Mouse (Mus musculus): ENCODE results near the gene Spata5.
"Not testable (repeated sequence)": the region's sequence is repeated elsewhere in the genome, so short reads cannot be mapped to it uniquely, and the experiment has no call there.

The Spata5 gene

DNA sequence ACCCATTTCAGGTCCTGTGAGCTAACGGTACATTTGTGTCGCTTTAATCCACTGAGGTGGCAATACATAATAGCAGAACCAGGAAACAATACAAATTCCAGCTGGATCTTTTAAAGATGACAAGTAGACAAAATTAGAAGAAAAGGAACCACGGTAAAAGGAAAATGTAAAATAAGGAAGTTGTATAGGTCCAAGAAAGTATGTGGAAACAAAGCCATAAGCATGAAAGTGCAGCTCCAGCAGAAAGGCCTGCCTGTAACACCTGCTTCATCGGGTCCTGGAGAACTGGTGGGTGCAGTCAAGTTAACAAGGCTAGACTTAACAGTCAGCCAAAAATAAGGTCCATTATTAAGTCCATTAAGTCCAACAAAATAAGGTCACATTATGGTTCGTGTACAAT, 164.9 kb downstream of the Spata5 start:
- DNase-seq = no peak

- no peak for DNase-seq
Observed at GRCm38 (mm10) chr3:37585967-37586730, 166.5 kb downstream of the Spata5 start.

DNA sequence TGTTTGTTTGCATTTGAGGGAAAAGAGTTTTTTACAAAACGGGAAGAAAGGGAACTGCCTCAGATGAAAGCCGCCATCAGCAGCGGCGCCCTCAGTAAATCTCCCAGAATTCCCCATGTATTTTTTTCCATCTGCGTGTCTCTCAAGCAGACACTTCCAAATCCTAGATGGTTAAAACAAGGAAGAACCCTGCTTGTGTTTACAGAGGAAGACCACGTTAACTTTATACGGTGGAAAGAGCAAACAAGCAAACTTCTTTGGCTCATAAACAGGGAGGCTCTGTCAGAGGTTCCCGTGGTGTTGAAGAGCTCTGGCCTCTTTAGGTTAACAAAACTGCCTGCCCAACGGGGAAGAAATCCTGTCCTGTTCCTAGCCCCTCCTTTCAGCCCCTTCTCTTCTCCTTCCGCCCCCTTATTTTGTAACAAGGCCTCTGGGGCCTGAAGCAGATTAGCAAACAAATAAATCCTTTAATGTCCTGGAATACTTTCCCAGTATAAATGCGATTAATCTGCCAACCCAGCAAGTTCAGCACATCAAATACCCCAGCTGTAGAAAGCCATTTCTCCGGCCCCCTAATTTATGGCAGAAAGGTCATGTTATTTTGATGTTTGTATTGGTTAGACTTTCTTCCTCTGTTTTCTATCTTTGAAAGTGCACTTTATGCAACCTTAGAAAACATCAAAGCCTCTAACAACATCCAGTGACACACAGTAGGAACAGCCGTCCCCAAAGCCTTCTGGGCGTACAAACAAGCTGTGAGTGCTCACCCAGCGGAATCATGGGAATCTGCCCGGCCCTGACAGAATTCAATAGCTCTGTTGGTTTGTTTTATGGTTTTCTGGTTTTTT, 167.3 kb downstream of the Spata5 start:
- no peak for DNase-seq

DNA sequence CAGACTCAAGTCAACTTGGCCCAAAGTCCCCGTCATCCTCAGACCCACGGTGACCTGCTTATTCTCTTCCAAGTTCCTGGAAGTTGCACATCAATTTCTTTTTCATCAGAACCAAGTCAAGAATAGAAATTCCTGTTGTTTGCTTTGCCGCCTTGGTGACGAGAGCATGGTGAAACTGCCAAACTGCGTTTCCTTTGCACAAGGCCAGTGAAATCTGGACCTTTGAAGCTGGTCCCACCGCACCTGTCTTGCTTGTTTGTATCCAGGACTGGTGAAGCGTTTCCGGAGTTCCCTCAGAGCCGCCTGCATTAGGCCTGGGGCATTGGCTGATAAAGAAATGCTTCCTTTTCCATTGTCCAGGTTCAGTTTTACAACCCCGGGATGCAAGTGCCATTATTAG, 176.0 kb downstream of the Spata5 start:
- no peak for DNase-seq

DNA sequence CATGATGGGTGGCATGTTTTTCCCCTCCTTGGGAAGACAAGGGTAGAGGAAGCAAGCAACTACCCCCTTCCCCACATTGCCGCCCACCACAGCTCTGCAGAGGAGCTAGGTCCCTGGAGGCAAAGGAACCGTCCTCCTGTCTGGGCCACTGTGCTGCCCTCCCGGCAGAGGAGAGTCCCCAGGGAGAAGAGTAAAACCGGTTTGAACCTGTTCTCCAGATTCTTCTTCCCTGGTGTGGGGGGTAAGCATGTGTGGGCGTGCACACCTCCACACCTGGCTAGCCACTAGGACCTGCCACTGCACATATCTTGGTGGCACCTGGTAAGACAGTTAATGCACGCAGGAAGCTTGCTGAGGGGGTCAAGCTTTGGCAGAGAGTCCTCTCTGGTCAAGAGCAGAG, 176.8 kb downstream of the Spata5 start:
- DNase-seq = no peak

DNA sequence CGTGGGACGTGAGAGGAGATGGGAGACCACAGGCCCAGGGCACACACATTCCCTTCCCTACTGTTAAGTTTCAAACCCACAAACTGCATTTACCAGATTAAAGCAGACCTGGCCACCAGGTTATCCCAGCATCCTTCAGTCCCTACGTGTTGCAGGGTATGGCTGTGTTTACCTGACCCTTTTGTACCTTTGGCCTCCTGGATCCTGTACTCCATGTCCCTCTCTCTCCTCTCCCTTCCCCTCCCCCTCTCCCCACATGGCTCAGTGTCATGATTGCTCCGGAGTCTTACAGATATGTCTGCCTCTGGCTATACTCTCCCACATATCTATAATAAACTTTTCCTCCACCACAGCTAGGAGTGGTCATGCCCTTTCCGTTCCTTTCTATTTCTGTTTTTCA, 177.5 kb downstream of the Spata5 start:
- no peak for DNase-seq

GRCm38 (mm10) chr3:37599641-37600040, 179.9 kb downstream of the Spata5 start:
- DNase-seq = not testable (repeated sequence)

- DNase-seq = no peak
Observed at GRCm38 (mm10) chr3:37602356-37602755, 182.7 kb downstream of the Spata5 start.

- DNase-seq = no peak
Observed at GRCm38 (mm10) chr3:37602890-37603289, 183.2 kb downstream of the Spata5 start.

DNA sequence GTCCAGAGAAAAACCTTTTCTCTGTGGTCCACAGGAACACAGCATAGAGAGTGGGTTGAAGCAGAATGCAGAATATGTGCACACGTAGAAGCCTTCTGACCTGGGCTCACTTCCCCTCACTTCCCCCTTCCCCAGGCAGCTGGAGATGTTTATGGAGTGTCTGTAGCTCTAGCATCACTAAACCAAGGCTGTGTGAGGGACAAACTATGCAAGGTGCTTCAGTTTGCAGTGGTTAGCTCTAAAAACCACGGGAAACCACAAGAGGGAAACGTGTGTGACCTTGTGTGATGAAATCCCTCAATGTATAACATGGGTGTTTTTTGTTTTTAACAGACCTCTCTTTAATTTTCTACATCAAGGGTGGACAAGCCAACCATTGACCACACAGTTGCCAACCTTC, 183.8 kb downstream of the Spata5 start:
- no peak for DNase-seq

GRCm38 (mm10) chr3:37604976-37605875, 185.5 kb downstream of the Spata5 start:
- DNase-seq = no peak

GRCm38 (mm10) chr3:37605876-37606238, 186.2 kb downstream of the Spata5 start:
- DNase-seq = peak; percentile 7

- peak; percentile 31 for DNase-seq
Observed at GRCm38 (mm10) chr3:37608926-37609325, 189.2 kb downstream of the Spata5 start.

GRCm38 (mm10) chr3:37610670-37611069, 191.0 kb downstream of the Spata5 start:
- no peak for DNase-seq

- peak; percentile 7 for DNase-seq
Observed at GRCm38 (mm10) chr3:37613722-37614121, 194.0 kb downstream of the Spata5 start.

- DNase-seq = no peak
Observed at GRCm38 (mm10) chr3:37614878-37615650, 195.4 kb downstream of the Spata5 start.

- no peak for DNase-seq
Observed at GRCm38 (mm10) chr3:37616586-37617547, 197.2 kb downstream of the Spata5 start.
